Mouse (Mus musculus) urinary bladder, adult 18-20 months (tissue): ENCODE measurements at regions not wholly inside any gene's neighbourhood (a gene's known extent, or its start where the extent isn't known, plus 50 kb on each side); places are given as distances from the start of the nearest gene placed in this dataset.
"Not testable (repeated sequence)": the region's sequence is repeated elsewhere in the genome, so short reads cannot be mapped to it uniquely, and the experiment has no call there.

Experiments used
- DNase-seq, 2 experiments: peaks; one replicate each; pipeline ENCODE4 v3.0.0; 2022; ENCODE audit warnings: low spot score in 2 of 2, mixed read lengths in 2 of 2

GRCm38 (mm10) chr6:3319378-3319777 is 80.0 kb downstream of the Samd9l start:
- DNase-seq, result no peak

- DNase-seq, result peak in 1 of 2 experiments; percentile 1
These were observed 91.7 kb downstream of the Samd9l start for GRCm38 (mm10) chr6:3307598-3308220.

GRCm38 (mm10) chr6:3304881-3305620 is 94.3 kb downstream of the Samd9l start:
- not testable (repeated sequence) for DNase-seq

- DNase-seq, result not testable (repeated sequence)
These were observed 106.1 kb downstream of the Samd9l start for GRCm38 (mm10) chr6:3293316-3293715.

GRCm38 (mm10) chr6:3291983-3292382 is 107.4 kb downstream of the Samd9l start:
- DNase-seq, result not testable (repeated sequence)

- DNase-seq, result not testable (repeated sequence)
These were observed 130.6 kb downstream of the Samd9l start for GRCm38 (mm10) chr6:3268726-3269125.

- not testable (repeated sequence) for DNase-seq
These were observed 133.9 kb downstream of the Samd9l start for GRCm38 (mm10) chr6:3265477-3265876.
